Mouse (Mus musculus): ENCODE measurements at regions not wholly inside any gene's neighbourhood (a gene's known extent, or its start where the extent isn't known, plus 50 kb on each side); places are given as distances from the start of the nearest gene placed in this dataset.
"Not testable (repeated sequence)": the region's sequence is repeated elsewhere in the genome, so short reads cannot be mapped to it uniquely, and the experiment has no call there.

DNA sequence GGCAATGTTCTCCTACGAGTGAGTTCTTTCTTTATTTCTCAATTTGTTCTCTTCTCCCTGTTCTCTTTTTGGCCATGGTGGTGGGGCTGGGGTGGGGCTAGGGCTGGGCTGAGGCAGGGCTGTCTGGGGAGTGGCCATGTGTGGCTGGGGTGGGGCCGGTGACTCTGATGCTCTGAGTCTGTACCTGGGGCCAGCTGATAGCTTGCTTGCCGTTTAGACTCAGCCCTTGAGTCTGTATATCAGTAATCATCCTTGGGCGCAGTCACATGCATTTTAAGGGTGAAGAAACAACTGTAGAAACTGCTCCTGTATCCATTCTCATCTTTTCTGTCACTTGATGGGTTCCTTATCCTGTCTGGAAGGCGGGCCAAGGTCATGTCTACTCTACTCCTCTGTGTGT lies 256.1 kb downstream of the 1810013L24Rik start:
- in situ Hi-C loops (cut with MboI; ENCODE audit: low pct_unique_long_range_greater_than_20kb in 1 of 2, low sequenced_read_pairs in 2 of 2, unreplicated experiment in 1 of 2) = no loop called here

GRCm38 (mm10) chr16:9091790-9092189 lies 261.9 kb downstream of the 1810013L24Rik start:
- in situ Hi-C loops (cut with MboI; ENCODE audit: low pct_unique_long_range_greater_than_20kb in 1 of 2, low sequenced_read_pairs in 2 of 2, unreplicated experiment in 1 of 2) = no loop called here

- in situ Hi-C loops (cut with MboI; ENCODE audit: low pct_unique_long_range_greater_than_20kb in 1 of 2, low sequenced_read_pairs in 2 of 2, unreplicated experiment in 1 of 2) = no loop called here
Observed at GRCm38 (mm10) chr16:9092191-9092848, 262.4 kb downstream of the 1810013L24Rik start.

GRCm38 (mm10) chr16:9093593-9093992 lies 263.7 kb downstream of the 1810013L24Rik start:
- in situ Hi-C loops (cut with MboI; ENCODE audit: low pct_unique_long_range_greater_than_20kb in 1 of 2, low sequenced_read_pairs in 2 of 2, unreplicated experiment in 1 of 2) = no loop called here

- in situ Hi-C loops (cut with MboI; ENCODE audit: low pct_unique_long_range_greater_than_20kb in 1 of 2, low sequenced_read_pairs in 2 of 2, unreplicated experiment in 1 of 2) = no loop called here
Observed at GRCm38 (mm10) chr16:9094201-9094600, 264.3 kb downstream of the 1810013L24Rik start.

DNA sequence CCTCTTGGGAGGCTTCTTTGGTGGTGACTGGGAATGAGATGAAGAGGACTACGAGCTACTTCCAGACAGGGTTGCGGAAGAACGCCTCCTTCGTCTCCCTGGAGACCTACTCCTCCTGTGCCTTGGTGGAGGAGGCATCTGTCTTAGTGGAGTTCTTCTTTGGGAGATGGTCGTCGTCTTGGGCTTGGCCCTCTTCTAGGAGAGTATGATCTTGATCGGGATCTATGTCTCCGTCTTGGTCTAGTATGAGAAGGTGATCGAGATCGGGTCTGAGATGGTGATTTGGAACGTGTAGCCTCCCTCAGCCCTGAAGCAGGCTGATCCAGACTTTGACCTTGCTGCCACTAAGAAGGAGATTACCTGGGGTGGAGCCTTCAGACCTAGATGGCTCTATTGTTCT lies 276.3 kb downstream of the 1810013L24Rik start:
- in situ Hi-C loops (cut with MboI; ENCODE audit: low pct_unique_long_range_greater_than_20kb in 1 of 2, low sequenced_read_pairs in 2 of 2, unreplicated experiment in 1 of 2) = no loop called here

- in situ Hi-C loops (cut with MboI; ENCODE audit: low pct_unique_long_range_greater_than_20kb in 1 of 2, low sequenced_read_pairs in 2 of 2, unreplicated experiment in 1 of 2) = not testable (repeated sequence)
Observed at GRCm38 (mm10) chr16:9106676-9107075, 276.8 kb downstream of the 1810013L24Rik start.

GRCm38 (mm10) chr16:9113801-9114200 lies 283.9 kb downstream of the 1810013L24Rik start:
- in situ Hi-C loops (cut with MboI; ENCODE audit: low pct_unique_long_range_greater_than_20kb in 1 of 2, low sequenced_read_pairs in 2 of 2, unreplicated experiment in 1 of 2) = no loop called here

DNA sequence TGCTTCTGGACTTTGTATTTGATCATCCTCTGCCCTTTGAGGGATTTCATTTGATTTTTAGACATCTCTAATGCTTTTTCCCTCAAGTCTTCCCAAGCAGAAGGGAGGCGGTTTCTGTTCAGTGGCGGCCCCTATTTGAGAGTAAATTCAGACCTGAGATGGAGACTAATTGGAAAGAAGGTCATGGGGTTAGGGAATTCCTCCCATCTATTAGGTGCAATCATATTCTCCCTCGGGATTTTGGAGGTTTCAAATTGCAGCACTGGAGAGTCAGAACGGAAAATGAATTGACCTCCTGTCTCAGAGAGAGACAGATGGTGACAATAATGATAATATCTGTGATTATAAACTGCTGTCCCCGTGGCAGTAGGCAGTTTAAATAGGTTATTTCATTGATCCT lies 285.6 kb downstream of the 1810013L24Rik start:
- in situ Hi-C loops (cut with MboI; ENCODE audit: low pct_unique_long_range_greater_than_20kb in 1 of 2, low sequenced_read_pairs in 2 of 2, unreplicated experiment in 1 of 2) = no loop called here

- in situ Hi-C loops (cut with MboI; ENCODE audit: low pct_unique_long_range_greater_than_20kb in 1 of 2, low sequenced_read_pairs in 2 of 2, unreplicated experiment in 1 of 2) = no loop called here
Observed at GRCm38 (mm10) chr16:9121581-9121980, 291.7 kb downstream of the 1810013L24Rik start.

DNA sequence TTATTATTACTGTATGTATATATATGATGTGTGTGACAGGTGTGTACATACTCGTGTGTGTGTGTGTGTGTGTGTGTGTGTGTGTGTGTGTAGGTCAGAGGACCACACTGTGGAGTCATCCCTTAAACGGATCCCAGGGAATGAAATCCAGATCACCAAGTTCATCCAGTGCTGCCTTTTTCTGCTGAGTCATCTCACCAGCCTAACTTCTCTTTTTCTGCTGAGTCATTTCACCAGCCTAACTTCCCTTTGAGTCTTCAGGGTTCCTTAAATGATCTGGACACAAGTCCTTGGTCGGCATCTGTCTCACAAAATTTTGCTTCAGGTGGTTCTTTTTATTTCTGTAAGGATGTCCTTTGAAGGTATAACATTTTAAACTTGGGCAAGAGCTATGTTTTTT lies 302.2 kb downstream of the 1810013L24Rik start:
- in situ Hi-C loops (cut with MboI; ENCODE audit: low pct_unique_long_range_greater_than_20kb in 1 of 2, low sequenced_read_pairs in 2 of 2, unreplicated experiment in 1 of 2) = loop anchor here in 1 of 2 experiments (5.0 to 25.0 kb wide), 2 partner anchors 135 to 245 kb away; no protein-coding TSS in a partner anchor

DNA sequence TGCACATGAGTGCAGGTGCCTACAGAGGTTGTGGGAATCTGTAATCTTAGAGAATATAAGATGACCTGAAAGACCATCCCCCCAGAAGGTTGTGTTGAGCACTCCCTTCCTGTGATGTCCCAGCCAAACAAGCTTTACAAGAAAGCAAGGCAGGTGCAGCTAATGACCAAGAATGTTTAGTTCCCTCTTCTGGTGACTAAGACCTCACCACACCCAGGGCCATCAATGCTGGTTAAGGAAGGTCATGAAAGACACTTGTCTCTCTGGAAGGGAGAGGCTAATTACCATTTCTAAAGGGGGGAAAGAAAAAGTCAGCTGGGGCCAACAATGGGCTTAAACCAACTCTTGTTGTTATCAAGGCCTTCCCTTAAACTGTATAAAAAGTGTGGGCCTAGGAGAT lies 302.9 kb downstream of the 1810013L24Rik start:
- in situ Hi-C loops (cut with MboI; ENCODE audit: low pct_unique_long_range_greater_than_20kb in 1 of 2, low sequenced_read_pairs in 2 of 2, unreplicated experiment in 1 of 2) = loop anchor here in 1 of 2 experiments (5.0 to 25.0 kb wide), 2 partner anchors 135 to 245 kb away; no protein-coding TSS in a partner anchor

- in situ Hi-C loops (cut with MboI; ENCODE audit: low pct_unique_long_range_greater_than_20kb in 1 of 2, low sequenced_read_pairs in 2 of 2, unreplicated experiment in 1 of 2) = loop anchor here in 1 of 2 experiments (25.0 kb wide), 1 partner anchor 248 kb away; no protein-coding TSS in a partner anchor
Observed at GRCm38 (mm10) chr16:9135377-9135776, 305.5 kb downstream of the 1810013L24Rik start.

- in situ Hi-C loops (cut with MboI; ENCODE audit: low pct_unique_long_range_greater_than_20kb in 1 of 2, low sequenced_read_pairs in 2 of 2, unreplicated experiment in 1 of 2) = loop anchor here in 1 of 2 experiments (25.0 kb wide), 1 partner anchor 251 kb away; no protein-coding TSS in a partner anchor
Observed at GRCm38 (mm10) chr16:9138552-9139224, 308.8 kb downstream of the 1810013L24Rik start.

DNA sequence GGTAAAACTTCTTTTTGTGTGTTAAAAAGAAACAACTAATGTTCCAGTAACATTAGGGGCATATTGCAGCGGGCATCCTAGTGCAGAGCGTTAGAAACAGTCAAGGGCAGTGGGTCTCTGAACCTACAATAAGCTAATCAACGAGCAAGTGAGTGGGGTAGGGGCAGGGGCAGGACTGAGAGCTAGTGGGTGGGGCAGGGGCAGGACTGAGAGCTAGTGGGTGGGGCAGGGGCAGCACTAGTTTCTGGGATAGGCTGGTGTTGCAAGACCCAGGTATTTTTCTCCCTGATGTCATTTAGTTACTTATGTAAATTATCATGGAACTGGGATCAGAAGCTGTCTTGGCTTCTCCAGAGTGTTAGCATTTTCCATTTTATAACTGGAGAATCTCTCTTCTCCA lies 309.5 kb downstream of the 1810013L24Rik start:
- in situ Hi-C loops (cut with MboI; ENCODE audit: low pct_unique_long_range_greater_than_20kb in 1 of 2, low sequenced_read_pairs in 2 of 2, unreplicated experiment in 1 of 2) = loop anchor here in 1 of 2 experiments (25.0 kb wide), 1 partner anchor 252 kb away; no protein-coding TSS in a partner anchor

DNA sequence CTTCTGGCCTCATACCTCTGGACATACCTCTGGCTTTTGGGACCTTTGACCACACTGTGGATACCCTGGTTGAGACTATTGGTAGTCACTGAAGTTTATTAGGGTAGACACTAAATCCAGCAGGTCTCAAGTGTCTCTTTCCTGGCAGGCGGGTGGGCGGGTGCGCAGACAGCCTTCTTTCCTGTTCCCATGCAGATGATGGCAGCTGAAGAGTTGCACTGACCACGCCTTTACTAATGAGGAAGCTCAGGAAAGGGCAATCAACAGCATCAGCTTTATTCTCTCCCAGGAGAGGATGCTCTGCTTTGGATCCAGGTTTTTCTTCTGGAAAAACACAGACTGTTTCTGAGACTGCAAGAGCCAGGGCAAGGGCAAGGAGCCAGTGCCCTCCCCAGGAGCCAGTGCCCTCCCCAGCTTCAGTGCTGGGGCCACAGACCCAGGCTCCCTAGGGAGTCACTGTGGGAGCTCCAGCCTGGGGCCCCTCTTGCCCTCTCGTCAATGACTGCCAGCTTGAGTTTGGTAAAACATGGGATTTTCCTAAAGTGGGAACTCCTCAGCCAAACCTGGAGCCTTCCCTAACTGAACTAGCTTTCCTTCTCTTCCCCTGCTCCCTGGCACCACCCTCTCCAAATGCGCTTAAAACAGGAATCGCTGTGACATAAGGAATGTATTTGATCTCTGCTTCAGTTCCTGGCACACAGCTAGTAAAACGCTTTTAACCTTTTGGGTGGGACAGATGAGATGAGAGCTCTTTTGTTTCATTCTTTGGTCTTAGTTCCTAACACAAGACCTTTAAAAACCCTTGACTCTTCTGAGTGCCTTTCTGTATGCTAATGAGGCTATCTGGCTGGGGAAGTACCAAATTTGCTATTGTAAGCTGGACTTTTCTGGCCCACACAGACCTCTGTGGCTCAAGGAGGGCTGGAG lies 319.6 kb downstream of the 1810013L24Rik start:
- in situ Hi-C loops (cut with MboI; ENCODE audit: low pct_unique_long_range_greater_than_20kb in 1 of 2, low sequenced_read_pairs in 2 of 2, unreplicated experiment in 1 of 2) = loop anchor here in 1 of 2 experiments (25.0 kb wide), 1 partner anchor 262 kb away; no protein-coding TSS in a partner anchor

DNA sequence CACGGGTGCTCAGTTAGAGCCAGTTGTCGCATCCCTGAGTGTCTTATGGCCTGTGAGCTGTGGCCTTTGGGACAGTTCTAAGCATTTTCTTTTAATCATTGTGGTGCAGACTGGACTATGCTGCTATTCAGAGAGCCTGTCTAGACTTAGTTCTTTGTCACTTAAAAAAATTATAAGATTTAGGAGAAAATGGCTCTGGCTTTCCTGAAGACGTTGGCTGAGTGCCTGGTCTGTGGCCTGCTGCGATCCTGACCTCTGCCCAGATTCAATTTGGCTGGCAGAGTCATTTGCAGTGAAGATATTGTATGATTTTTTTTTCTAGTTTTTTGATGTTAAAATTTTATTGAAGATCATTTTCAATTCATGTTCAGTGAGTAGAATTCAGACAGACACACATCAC lies 322.0 kb downstream of the 1810013L24Rik start:
- in situ Hi-C loops (cut with MboI; ENCODE audit: low pct_unique_long_range_greater_than_20kb in 1 of 2, low sequenced_read_pairs in 2 of 2, unreplicated experiment in 1 of 2) = no loop called here

- in situ Hi-C loops (cut with MboI; ENCODE audit: low pct_unique_long_range_greater_than_20kb in 1 of 2, low sequenced_read_pairs in 2 of 2, unreplicated experiment in 1 of 2) = no loop called here
Observed at GRCm38 (mm10) chr16:9153501-9153900, 323.6 kb downstream of the 1810013L24Rik start.

Data from mouse embryonic stem cell (cell line).